Mouse (Mus musculus) retina, embryonic 14.5 days (tissue): ENCODE data around the gene Tor1b.

Source experiments
- DNase-seq: peaks from one replicate; pipeline ENCODE4 v3.0.0-alpha.2; 2015; ENCODE audit warnings: low spot score

The Tor1b gene

DNA sequence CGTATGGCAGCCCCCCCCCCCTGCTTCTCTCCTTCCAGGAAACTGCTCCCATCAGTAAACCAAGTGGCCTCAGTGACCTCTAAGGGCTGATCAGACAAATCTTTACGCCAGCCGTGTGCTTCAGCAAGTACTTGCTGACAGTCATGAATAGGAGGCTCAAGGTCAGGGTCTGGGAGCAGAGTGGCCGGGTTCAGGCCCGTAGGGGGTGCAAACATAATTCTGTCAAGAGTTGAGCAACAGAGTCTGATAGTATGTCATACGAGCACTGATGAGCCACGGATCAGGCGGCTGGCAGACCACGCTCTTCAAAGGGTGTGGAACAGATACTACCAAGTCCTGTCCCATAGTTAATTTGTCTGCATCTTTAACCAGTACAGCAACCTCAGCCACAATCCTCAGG lies 37.5 kb downstream of the Tor1b start:
- no peak for DNase-seq

DNA sequence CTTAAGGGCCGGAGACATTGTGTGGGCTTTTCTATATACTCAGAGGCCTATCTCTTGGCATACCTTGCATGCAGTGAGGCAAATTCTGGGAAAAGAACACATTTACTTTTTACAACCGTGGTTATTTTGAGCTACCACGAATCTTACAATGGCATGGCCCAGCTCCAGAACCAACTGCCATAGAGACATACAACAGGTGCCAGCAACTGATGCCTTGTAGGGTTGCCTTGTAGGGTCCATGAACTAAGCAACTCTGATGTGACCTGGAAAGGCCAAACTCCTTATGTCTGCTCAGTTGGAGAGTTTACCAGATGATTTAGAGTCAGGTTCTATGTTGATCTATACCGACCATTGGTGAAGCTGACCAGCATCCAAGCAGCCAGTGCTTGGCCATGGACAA lies 42.1 kb downstream of the Tor1b start:
- DNase-seq, result no peak

DNA sequence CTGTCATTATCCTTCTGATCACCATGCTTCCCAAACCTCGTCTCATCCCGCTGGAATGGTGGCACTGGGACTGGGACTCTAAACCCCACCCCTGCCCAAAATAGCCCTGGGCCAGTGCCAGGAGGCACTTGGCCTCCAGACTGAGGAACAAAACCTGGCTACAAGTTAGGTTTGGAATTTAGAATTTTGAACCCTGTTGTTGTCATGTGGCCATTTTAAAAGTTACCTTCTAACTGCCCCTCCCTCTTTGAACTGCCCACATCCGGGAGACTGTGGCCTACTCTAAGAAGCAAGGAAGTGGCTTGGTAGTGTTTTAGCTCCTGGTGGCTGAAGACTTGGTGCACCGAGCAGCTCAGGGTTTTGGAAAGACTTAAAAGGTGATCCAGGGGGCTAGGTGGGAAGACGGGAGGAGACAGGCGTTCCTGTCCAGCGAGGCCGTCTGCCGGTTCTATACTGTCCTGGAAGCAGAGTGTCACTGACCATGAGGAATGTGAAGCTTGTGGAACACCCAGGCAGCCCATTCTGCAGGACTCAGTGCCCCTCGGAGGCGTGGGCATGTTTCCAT lies 42.8 kb downstream of the Tor1b start:
- DNase-seq, result no peak

DNA sequence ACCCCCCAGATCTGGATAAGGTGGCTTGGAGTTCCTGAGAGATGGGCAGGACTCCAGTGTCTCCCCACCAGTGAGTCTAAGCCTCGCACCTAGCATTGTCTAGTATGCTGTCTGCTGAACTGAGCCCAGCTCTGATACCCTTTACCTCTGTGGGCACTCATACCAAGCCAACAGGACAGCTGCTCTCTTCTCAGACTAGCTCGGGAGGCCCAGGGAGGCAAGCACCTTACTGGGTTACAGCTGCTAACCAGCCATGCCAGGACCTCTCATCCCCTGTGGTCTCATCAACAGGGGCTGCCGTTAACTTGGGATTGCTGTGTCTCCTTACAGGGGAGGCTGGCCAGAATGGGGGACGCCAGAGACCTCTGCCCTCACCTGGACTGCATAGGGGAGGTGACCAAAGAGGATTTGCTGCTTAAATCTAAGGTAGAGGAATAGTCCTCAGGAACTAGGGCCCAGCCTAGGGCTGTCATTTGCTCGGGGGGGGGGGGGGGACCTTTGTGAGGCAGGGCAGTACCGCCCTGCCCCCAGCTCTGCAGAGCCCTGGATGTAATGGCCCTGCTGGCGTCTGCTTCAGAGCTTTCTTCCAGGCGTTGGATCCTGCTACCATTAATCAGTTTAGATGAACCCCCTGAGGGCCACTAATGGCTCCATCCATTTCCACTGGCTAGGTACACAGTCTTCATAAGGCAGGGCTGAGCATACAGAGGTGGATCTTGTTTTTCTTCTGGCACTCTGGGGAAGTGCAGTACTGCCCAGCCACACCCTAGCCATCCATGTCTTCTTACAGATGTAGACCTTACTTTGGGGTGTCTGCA lies 45.9 kb downstream of the Tor1b start:
- no peak for DNase-seq

DNA sequence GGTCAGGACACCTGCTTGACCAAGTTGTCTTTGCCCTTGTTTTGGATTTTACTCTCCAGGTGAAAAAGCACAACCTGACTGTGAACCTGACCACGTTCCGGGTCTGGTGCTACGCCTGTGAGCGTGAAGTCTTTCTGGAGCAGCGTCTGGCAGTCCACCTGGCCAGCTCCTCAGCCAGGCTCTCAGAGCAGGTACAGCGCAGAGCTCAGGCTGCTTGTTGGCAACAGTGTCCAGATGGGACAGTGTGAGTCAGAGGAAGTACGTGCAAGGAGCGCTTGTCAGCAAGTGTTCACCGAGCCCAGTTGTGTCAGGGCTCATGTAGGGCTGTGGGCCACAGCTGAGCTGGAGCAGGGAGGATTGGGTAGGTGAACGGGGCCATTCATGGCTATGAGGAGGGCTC lies 50.1 kb downstream of the Tor1b start:
- no peak for DNase-seq

DNA sequence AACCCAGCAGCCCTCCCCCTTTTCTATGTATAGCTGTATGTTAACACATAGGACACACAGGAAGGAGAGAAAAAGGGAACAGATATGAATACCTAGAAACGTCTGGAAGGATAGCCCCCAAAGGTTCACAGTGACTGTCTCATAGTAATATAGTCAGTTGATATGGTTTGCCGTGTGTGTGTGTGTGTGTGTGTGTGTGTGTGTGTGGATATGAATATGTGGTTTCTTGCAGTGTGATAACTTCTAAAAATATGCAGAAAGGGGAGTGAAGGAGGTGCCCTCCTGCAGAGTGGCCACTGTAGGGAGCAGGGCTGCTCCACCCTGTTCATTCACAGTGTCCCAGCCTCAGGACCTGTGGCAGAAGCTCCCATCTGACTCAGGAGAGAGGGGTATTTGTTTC lies 52.7 kb downstream of the Tor1b start:
- no peak for DNase-seq

DNA sequence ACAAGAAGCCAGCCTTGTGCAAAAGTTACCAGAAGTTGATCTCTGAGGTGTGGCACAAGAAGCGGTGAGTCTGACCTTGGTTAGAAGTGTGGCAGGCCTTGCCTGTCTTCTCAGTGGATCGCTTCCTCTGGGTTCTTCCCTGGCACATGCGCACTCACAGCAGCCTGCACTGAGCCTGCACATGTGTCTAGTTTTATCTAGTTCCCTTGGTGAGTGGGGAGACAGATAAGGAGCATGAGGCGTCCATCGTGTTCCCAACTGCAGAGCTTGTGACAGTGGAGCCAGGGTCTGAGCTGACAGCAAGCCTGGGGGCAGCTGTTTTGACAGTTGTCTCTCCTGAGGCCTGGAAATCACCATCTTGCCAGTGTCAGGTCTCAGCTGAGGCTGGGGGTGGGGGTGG lies 53.7 kb downstream of the Tor1b start:
- no peak for DNase-seq

DNA sequence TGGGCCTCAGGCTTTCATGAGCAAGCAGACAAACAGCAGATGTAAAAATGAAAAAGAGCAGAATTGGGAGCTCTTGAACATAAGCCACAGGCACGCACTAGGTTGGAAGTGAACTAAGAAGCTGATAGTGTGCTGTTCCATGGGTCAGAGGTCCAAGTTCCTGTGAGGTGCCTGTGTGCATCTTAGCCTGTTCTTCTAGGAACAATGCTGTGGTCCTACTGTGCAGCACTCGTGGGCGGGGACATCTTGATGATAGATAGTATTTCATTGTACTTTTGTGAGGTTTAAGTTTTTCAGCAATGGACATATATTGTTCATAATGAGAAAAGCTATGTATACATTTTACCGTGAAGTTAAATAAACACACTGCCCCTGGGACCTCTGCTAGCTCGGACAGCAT lies 54.4 kb downstream of the Tor1b start:
- no peak for DNase-seq
